Mouse (Mus musculus) erythroblast, embryonic 14.5 days (primary cell): ENCODE data around the gene Nmrk1.

Experiments used
- GATA1 ChIP-seq: IDR thresholded peaks from 2 replicates; pipeline ENCODE4 v1.6.1; 2012; ENCODE audit warnings: low read length, inconsistent platforms, mixed read lengths
- TAL1 ChIP-seq: IDR thresholded peaks from 3 replicates; pipeline ENCODE4 v1.6.1; 2012; ENCODE audit warnings: low read length, inconsistent platforms, mixed read lengths

DNA sequence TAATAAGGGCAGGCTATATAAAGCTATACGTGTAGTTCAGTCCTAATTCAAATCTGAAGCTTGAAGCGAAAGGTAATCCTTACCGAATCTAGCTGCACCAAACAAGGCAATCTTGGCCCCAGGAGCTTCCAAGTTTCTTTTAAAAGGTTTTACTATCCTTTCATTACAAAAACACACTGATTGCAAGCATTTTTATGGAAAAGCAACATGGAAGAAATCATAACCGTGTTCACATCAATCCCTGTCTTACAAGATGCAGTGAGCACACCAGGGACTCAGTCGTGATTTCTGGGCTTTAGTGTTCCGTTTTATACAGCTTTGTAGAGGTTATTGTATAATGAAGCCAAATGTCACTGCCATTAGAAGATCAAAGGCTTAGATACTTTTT is 16.8 kb downstream of the Nmrk1 start:
- TF ChIP-seq TAL1 (no peak), GATA1 (no peak)
